Mouse (Mus musculus) hindbrain, embryonic 13.5 days (tissue): Measurements from ENCODE around the gene Rbm6. TPM values are rescaled to one million over a fixed set of nuclear protein-coding genes. Genes with fewer than 3 reads are reported as not detected.

Source experiments
- ATAC-seq: fragments of 200-750 bp; cut with Nextera tagmentation; 2 replicates; pipeline ENCODE4 v1.8.0; 2017; ENCODE audit warnings: moderate TSS enrichment; ENCODE audit not compliant: low FRiP score
- H3K27ac ChIP-seq: fragments of 300-500 bp; sonication (generic); 2 replicates; pipeline ENCODE4 v1.5.1; 2015; ENCODE audit warnings: inconsistent platforms, mild to moderate bottlenecking, moderate library complexity
- H3K27me3 ChIP-seq: fragments of 300-500 bp; sonication (generic); 2 replicates; pipeline ENCODE4 v1.6.1; 2015; ENCODE audit warnings: mild to moderate bottlenecking, inconsistent platforms
- H3K36me3 ChIP-seq: fragments of 300-500 bp; sonication (generic); 2 replicates; pipeline ENCODE4 v1.6.1; 2015; ENCODE audit warnings: mild to moderate bottlenecking, inconsistent platforms
- H3K4me1 ChIP-seq: fragments of 300-500 bp; sonication (generic); replicated peaks from 2 replicates; pipeline ENCODE4 v1.6.1; 2015; ENCODE audit warnings: inconsistent platforms
- H3K4me2 ChIP-seq: fragments of 300-500 bp; sonication (generic); 2 replicates; pipeline ENCODE4 v1.6.1; 2015; ENCODE audit warnings: inconsistent platforms, mild to moderate bottlenecking, moderate library complexity
- H3K4me3 ChIP-seq: fragments of 300-500 bp; sonication (generic); 2 replicates; pipeline ENCODE4 v1.5.1; 2015; ENCODE audit warnings: mild to moderate bottlenecking, inconsistent platforms
- H3K9ac ChIP-seq: fragments of 300-500 bp; sonication (generic); 2 replicates; pipeline ENCODE4 v1.6.1; 2015; ENCODE audit warnings: mild to moderate bottlenecking, inconsistent platforms
- H3K9me3 ChIP-seq: fragments of 300-500 bp; sonication (generic); 2 replicates; pipeline ENCODE4 v1.6.1; 2016; ENCODE audit warnings: inconsistent platforms
- WGBS: fragments of 180-500 bp; shearing (Covaris S2); methylation state at CpG from one replicate; pipeline ENCODE4 v1.1.7; 2015; 5-methylcytosine and 5-hydroxymethylcytosine counted together
- polyA plus RNA-seq: library from polyadenylated mRNA; unstranded; fragments of >200 nt; fragmentation: Nextera tagmentation; extraction: Ambion mirVana; gene quantifications from 2 replicates; pipeline ENCODE4 v1.2.1, GENCODE M21; 2015

Rbm6 gene
- polyA plus RNA-seq, 1 experiment from 2014 or later: 122 TPM

DNA sequence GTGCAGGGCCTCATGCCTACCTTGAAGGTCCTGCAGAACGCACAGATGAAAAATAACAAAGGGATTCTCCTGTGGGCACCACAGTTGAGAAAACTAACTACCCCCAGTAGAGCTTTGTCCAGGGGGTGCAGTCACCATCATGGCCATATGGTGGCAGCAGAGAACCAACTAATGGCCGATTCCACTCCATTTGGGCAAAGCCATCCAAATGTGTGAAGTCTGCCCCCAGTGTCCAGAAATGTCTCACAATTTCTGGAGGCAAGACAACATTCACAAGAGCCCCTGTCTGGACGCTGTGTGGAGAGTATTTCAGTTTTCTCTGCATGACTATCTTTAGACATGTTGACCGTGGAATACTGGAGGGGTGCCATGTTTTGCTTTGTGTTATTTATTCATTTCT is 31.7 kb upstream of the Rbm6 start:
- H3K27ac ChIP-seq: no peak overlapping the region
- H3K9ac ChIP-seq: no peak overlapping the region
- H3K36me3 ChIP-seq: peaks cover 27% of the 10 kb centered on the region
- H3K27me3 ChIP-seq: peaks cover 43% of the 10 kb centered on the region
- 4% methylated on average over 4 of the region's 4 CpGs for WGBS
- ATAC-seq: peak; percentile 14; the same call in 1 of the 2 replicates
- no peaks in the 10 kb centered on the region for H3K9me3 ChIP-seq
- H3K4me1 ChIP-seq: peaks cover 42% of the 10 kb centered on the region
- no peak overlapping the region for H3K4me3 ChIP-seq
- no peak overlapping the region for H3K4me2 ChIP-seq

DNA sequence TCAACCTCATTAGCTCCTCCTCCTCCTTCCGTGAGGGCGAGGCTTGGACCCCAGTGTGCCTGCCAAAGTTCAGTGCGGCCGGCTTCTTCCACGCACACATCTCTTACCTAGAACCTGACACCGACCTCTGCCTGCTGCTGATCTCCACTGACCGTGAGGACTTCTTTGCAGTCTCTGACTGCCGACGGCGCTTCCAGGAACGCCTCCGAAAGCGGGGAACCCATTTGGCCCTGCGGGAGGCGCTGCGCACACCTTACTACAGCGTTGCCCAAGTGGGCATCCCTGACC is 28.5 kb upstream of the Rbm6 start:
- Histone ChIP-seq H3K4me1 (peaks cover 21% of the 10 kb centered on the region), H3K36me3 (peaks cover 50% of the 10 kb centered on the region), H3K4me2 (peak overlapping the region; percentile 62), H3K4me3 (no peak overlapping the region; the same call in 1 of the 2 replicates), H3K9me3 (no peaks in the 10 kb centered on the region), H3K27ac (no peak overlapping the region), H3K9ac (peak overlapping the region; percentile 63; the same call in 1 of the 2 replicates), H3K27me3 (peaks cover 35% of the 10 kb centered on the region)
- 13% methylated on average over 17 of the region's 17 CpGs for WGBS
- peak; percentile 2; the same call in 1 of the 2 replicates for ATAC-seq

DNA sequence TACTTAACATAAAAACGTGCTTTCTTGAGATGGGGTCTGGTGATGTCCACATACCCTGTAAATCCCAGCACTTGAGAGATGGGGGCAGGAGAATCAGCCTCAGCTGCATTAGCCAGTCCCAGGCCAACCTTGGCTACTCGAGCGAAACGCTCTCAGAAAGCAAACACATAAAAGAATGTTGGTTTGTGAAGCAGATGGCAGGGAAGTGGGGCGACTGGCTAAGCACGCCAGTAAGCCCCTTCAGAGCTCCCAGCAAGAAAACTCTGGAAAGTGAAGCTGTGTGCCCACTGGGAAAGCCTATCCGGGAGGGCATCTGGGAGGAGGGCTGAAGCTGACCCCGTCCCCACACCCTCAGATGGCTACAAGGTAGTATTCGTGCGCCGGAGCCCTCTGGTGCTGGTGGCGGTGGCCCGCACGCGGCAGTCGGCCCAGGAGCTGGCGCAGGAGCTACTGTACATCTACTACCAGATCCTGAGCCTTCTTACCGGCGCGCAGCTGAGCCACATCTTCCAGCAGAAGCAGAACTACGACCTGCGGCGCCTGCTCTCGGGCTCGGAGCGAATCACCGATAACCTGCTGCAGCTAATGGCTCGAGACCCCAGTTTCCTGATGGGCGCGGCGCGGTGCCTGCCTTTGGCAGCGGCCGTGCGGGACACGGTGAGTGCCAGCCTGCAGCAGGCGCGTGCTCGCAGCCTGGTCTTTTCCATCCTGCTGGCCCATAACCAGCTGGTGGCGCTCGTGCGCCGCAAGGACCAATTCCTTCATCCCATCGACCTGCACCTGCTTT is 28.0 kb upstream of the Rbm6 start:
- Histone ChIP-seq H3K36me3 (peaks cover 55% of the 10 kb centered on the region), H3K4me3 (peak overlapping the region; percentile 37), H3K4me2 (peak overlapping the region; percentile 62), H3K9ac (peak overlapping the region; percentile 63), H3K27me3 (peaks cover 35% of the 10 kb centered on the region), H3K9me3 (no peaks in the 10 kb centered on the region), H3K27ac (peak overlapping the region; percentile 73), H3K4me1 (peaks cover 19% of the 10 kb centered on the region)
- WGBS: 4% methylated on average over 44 of the region's 44 CpGs
- peak; percentile 52 for ATAC-seq

DNA sequence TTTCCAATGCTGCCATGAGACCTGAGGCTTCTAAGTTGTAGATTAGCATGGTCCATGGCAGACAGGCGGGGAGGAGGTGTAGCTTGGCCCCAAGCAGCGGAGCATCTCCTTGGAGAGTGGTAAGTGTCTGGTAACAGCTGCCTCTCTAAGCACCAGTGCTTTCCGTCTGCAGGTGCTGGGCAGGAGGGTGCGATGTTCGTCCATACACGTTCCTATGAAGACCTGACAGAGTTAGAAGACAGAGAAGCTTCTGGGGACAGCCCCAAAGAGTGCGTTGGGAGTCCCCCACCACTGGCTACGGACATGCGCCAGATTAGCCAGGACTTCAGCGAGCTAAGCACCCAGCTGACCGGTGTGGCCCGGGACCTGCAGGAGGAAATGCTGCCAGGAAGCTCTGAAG is 26.8 kb upstream of the Rbm6 start:
- Histone ChIP-seq H3K4me3 (no peak overlapping the region), H3K27ac (no peak overlapping the region), H3K27me3 (peaks cover 35% of the 10 kb centered on the region), H3K36me3 (peaks cover 60% of the 10 kb centered on the region), H3K9me3 (no peaks in the 10 kb centered on the region), H3K9ac (peak overlapping the region; percentile 51), H3K4me1 (peaks cover 19% of the 10 kb centered on the region), H3K4me2 (no peak overlapping the region)
- 81% methylated on average over 12 of the region's 12 CpGs for WGBS
- ATAC-seq: no peak

DNA sequence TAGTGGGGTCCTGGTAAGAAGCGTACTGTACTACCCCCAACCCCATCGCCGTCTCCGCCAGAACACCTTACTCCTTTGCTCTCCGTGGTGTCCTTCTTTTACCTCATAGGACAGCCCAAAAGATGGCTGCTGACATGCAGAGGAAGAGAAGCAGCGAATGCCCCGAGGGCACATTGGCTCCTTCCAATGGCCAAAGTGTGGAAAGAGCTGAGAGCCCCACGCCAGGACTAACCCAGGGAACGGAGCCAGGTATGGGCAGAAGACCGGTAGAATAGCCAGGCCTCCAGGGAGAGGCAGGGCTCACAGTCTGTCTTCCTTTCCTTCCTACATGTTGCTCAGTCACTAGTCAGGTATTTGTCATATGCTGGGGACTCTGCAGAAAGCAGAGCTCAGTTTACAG is 25.5 kb upstream of the Rbm6 start:
- no peak overlapping the region for H3K9ac ChIP-seq
- no peak overlapping the region for H3K27ac ChIP-seq
- H3K4me2 ChIP-seq: no peak overlapping the region
- H3K36me3 ChIP-seq: peaks cover 60% of the 10 kb centered on the region
- peaks cover 35% of the 10 kb centered on the region for H3K27me3 ChIP-seq
- no peaks in the 10 kb centered on the region for H3K9me3 ChIP-seq
- WGBS: 89% methylated on average over 10 of the region's 10 CpGs
- no peak overlapping the region for H3K4me3 ChIP-seq
- no peak for ATAC-seq
- H3K4me1 ChIP-seq: peaks cover 19% of the 10 kb centered on the region

DNA sequence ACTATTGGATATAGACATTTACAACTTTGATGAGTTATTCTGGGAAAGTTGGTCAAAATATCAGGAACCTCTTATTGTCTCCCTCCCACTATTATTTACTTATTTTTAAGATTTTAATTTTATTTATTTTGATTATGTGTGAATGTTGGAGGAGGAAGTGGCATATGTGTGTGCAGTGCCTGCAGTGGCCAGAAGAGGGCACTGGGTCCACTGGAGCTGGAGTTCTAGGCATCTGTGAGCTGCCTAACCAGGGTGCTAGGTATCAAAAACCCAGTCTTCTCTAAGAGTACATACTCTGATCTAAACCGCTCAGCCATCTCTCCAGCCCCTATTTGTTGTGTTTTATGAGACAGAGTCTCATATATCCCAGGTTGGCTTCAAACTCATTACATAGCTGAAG is 18.0 kb upstream of the Rbm6 start:
- no peak for ATAC-seq
- Histone ChIP-seq H3K4me2 (no peak overlapping the region), H3K9me3 (no peaks in the 10 kb centered on the region), H3K4me1 (peaks cover 18% of the 10 kb centered on the region), H3K27ac (no peak overlapping the region), H3K4me3 (no peak overlapping the region), H3K9ac (no peak overlapping the region), H3K27me3 (peaks cover 11% of the 10 kb centered on the region), H3K36me3 (peaks cover 7% of the 10 kb centered on the region)
- WGBS: 97% methylated on average over 1 of the region's 1 CpGs

DNA sequence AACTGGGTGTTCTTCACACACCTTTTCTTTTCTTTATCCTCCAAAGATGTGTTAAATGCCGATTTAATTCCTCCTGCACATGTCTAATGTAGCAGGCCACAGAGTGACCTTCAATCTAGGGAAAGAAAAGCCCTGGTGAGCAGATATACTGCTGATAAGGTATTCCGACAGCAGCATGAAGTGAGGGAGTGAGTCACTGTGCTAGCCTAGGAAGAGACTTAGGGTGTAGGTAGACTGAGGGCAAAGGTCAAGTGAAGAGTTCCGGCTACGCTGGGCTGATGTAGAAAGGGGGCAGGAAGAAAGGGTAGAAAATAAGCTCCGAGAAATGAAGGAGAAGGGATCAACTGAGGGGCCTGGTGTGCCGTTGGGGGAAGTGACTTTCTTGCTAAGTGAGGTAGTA is 17.2 kb upstream of the Rbm6 start:
- H3K4me3 ChIP-seq: no peak overlapping the region
- ATAC-seq: no peak
- no peaks in the 10 kb centered on the region for H3K9me3 ChIP-seq
- peaks cover 3% of the 10 kb centered on the region; the same call in 1 of the 2 replicates for H3K36me3 ChIP-seq
- peaks cover 18% of the 10 kb centered on the region for H3K4me1 ChIP-seq
- 91% methylated on average over 6 of the region's 6 CpGs for WGBS
- peaks cover 16% of the 10 kb centered on the region for H3K27me3 ChIP-seq
- no peak overlapping the region for H3K9ac ChIP-seq
- H3K4me2 ChIP-seq: no peak overlapping the region
- no peak overlapping the region for H3K27ac ChIP-seq

DNA sequence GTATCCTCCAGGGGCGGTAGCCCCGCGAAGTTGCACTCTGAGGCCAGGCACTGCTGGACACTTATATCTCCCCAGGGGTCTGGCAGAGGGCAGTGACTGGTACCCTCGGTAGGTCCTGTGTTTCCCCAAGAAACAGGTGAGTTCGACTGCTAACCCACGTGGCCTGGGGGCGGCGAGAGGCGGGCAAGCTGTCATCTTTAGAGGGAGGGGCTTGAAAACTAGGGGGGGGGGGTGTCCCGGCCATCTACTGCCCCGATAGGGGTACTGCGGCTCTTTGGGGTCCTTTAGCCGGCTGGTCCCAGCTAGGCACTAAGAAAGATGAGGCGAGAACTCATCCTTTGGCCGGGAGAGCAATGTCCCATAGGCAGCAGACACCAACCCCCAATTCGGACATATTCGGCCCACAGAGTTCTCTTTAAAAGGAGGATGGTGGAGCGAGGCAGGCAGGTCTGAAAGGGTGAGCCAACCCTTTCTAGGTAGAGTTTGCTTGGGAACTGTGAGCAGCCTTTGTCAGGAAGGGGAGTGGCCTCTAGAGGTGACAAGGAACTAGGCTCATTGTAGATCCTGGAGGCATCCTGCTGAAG is 15.3 kb upstream of the Rbm6 start:
- H3K27me3 ChIP-seq: peaks cover 25% of the 10 kb centered on the region
- peak; percentile 86 for ATAC-seq
- peaks cover 18% of the 10 kb centered on the region for H3K4me1 ChIP-seq
- H3K9me3 ChIP-seq: no peaks in the 10 kb centered on the region
- H3K4me3 ChIP-seq: peak overlapping the region; percentile 84
- peak overlapping the region; percentile 70 for H3K4me2 ChIP-seq
- H3K36me3 ChIP-seq: peaks cover 3% of the 10 kb centered on the region; the same call in 1 of the 2 replicates
- peak overlapping the region; percentile 88 for H3K9ac ChIP-seq
- under 1% methylated on average over 18 of the region's 18 CpGs for WGBS
- H3K27ac ChIP-seq: peak overlapping the region; percentile 84

DNA sequence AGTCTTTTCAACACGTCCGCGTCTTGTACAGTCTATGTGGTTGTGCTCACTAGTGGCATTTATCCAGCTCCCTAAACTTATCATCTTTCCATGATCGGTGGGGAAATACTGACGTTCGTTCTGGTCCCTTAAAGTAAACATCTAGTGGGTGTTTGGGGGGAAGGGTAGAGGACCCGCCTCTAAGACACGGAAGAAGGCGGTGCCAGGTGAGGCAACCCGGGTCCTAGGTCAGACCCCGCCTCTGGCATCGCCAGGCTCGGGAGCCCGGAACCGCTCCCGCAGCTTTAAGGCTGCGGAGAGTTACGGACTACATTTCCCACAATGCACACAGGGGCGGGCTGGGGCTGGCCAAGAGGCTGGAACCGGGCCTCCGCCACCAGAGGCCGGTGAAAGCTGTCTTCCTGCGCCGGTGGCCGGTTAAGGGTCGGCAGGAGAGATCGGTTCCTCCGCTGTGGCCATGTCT is 14.8 kb upstream of the Rbm6 start, which contains the start of gene Mon1a:
Gene Mon1a (plus strand): TSS at position 348 of the 463 bp plus-strand sequence.
- Histone ChIP-seq H3K4me3 (peak within 1 kb of the TSS; percentile 84), H3K36me3 (peaks cover 3% of the 10 kb centered on the region; the same call in 1 of the 2 replicates), H3K27me3 (peaks cover 25% of the 10 kb centered on the region), H3K9ac (peak within 1 kb of the TSS; percentile 88), H3K4me1 (peaks cover 18% of the 10 kb centered on the region), H3K27ac (peak within 1 kb of the TSS; percentile 84), H3K9me3 (no peaks in the 10 kb centered on the region), H3K4me2 (peak within 1 kb of the TSS; percentile 70)
- under 1% methylated on average over 28 of the region's 28 CpGs for whole genome bisulfite sequencing
- ATAC-seq: peak; percentile 95

DNA sequence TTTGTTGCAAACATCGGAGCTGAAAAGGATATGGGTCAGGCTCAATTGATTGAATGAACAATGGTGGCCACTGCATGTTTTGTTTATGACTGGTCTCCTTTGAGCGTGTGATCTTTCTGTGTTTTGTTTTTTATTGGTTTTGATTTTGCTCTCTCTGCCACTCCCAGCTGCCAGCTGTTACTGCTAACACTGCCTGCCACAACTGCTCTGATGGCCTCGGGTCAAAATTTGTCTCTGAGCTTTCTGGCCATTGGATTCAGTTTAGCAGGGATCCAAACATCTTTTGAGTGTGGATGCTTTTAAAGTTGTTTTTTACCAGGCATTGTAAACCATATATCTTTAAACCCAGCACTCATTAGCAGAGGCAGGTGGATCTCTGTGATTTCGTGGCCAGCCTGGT is 7.4 kb upstream of the Rbm6 start:
- Histone ChIP-seq H3K36me3 (no peaks in the 10 kb centered on the region), H3K4me1 (no peaks in the 10 kb centered on the region), H3K4me2 (no peak overlapping the region), H3K9me3 (no peaks in the 10 kb centered on the region), H3K4me3 (no peak overlapping the region), H3K27ac (no peak overlapping the region), H3K27me3 (peaks cover 16% of the 10 kb centered on the region; the same call in 1 of the 2 replicates), H3K9ac (no peak overlapping the region)
- WGBS: 75% methylated on average over 4 of the region's 4 CpGs
- no peak for ATAC-seq

DNA sequence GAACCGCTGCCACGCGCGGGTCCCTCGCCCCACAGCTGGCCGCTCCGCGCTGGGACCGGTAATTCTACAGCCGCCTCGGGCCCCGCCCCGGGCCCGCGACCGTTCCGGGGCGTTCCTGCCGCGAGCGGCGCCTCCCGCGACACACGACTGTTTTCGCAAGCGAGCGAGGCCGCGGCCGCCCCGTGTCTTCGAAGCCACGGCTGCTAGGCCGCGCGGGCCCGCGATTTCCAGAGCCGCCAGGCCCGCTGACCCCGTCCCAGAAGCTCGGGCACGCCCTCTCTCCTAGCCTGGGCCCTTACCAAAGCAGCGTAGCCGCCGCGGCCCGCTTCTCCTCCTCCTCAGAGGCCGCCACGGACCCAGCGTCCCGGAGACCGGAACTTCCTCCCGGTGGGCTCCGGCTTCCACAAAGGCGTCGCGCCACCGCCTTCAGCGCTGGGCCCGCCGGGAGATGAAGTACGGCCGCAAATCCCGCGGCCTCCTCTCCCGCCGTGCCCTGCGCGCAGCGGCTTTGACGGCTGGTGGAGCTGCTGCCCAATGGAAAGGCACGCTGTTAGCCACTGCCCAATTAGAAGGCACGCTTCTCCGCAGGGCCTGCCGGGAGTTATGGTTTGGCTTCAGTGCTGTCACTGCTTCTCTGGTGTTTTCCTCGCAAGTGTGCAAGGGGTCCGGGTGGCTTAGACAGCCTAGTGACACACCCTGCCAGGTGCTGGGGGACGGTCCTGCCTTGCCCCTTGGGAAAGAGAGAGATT is 513 bp downstream of the Rbm6 start:
- Histone ChIP-seq H3K4me2 (peak overlapping the region; percentile 78), H3K4me1 (peaks cover 20% of the 10 kb centered on the region), H3K27me3 (0 out of 2 replicates have a peak, but pooled peaks cover 5% of the 10 kb centered on the region), H3K9ac (peak overlapping the region; percentile 99), H3K4me3 (peak overlapping the region; percentile 96), H3K36me3 (no peaks in the 10 kb centered on the region), H3K27ac (peak overlapping the region; percentile 96), H3K9me3 (no peaks in the 10 kb centered on the region)
- under 1% methylated on average over 75 of the region's 80 CpGs for WGBS
- peak; percentile 99 for ATAC-seq

DNA sequence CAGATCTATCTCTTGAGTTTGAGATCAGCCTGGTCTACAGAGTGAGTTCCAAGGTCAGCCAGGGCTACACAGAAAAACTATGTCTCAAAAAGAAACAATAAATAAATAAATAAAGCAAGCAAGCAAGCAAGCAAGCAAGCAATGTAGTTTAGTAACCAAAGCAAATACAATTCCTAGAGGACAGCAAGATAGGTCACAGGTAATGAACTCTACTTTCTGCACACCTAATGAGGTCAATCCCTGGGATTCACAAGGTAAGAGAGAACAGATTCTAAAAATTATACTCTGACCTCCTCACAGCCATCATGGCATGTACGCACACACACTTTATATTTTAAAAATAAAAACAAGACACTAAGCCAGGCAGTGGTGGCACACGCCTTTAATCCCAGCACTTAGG is 7.0 kb downstream of the Rbm6 start:
- WGBS: 97% methylated on average over 2 of the region's 2 CpGs
- no peak for ATAC-seq
- Histone ChIP-seq H3K27me3 (no peaks in the 10 kb centered on the region), H3K9me3 (no peaks in the 10 kb centered on the region), H3K36me3 (no peaks in the 10 kb centered on the region; the same call in 1 of the 2 replicates), H3K9ac (no peak overlapping the region), H3K4me2 (no peak overlapping the region), H3K4me1 (peaks cover 8% of the 10 kb centered on the region), H3K27ac (no peak overlapping the region), H3K4me3 (no peak overlapping the region)
